Mouse (Mus musculus) liver, embryonic 12.5 days (tissue): ENCODE data around the gene Rprm. TPM values are rescaled to one million over a fixed set of nuclear protein-coding genes. Genes with fewer than 3 reads are reported as not detected.
A peak's percentile ranks its signal among the peaks of the same experiment; 100 is the strongest.

Source experiments
- ATAC-seq: fragments of 200-750 bp; cut with Nextera tagmentation; 2 replicates; pipeline ENCODE4 v1.8.0; 2017; ENCODE audit warnings: moderate number of reproducible peaks, mild to moderate bottlenecking, moderate library complexity
- H3K27ac ChIP-seq: fragments of 300-500 bp; sonication (generic); 2 replicates; pipeline ENCODE4 v1.5.1; 2016; ENCODE audit warnings: mild to moderate bottlenecking
- H3K27me3 ChIP-seq: fragments of 300-500 bp; sonication (generic); replicated peaks from 2 replicates; pipeline ENCODE4 v1.6.1; 2016; ENCODE audit warnings: mild to moderate bottlenecking, moderate library complexity
- H3K36me3 ChIP-seq: fragments of 300-500 bp; sonication (generic); 2 replicates; pipeline ENCODE4 v1.6.1; 2016; ENCODE audit warnings: mild to moderate bottlenecking, moderate library complexity
- H3K4me1 ChIP-seq: fragments of 300-500 bp; sonication (generic); 2 replicates; pipeline ENCODE4 v1.6.1; 2016
- H3K4me2 ChIP-seq: fragments of 300-500 bp; sonication (generic); 2 replicates; pipeline ENCODE4 v1.6.1; 2016; ENCODE audit warnings: mild to moderate bottlenecking, moderate library complexity
- H3K4me3 ChIP-seq: fragments of 300-500 bp; sonication (generic); 2 replicates; pipeline ENCODE4 v1.5.1; 2016; ENCODE audit warnings: mild to moderate bottlenecking, moderate library complexity
- H3K9ac ChIP-seq: fragments of 300-500 bp; sonication (generic); 2 replicates; pipeline ENCODE4 v1.6.1; 2016; ENCODE audit warnings: mild to moderate bottlenecking, moderate library complexity
- H3K9me3 ChIP-seq: fragments of 300-500 bp; sonication (generic); replicated peaks from 2 replicates; pipeline ENCODE4 v1.6.1; 2016; ENCODE audit warnings: mild to moderate bottlenecking, moderate library complexity
- WGBS: fragments of 180-500 bp; shearing (Covaris S2); methylation state at CpG from one replicate; pipeline ENCODE4 v1.1.7; 2016; ENCODE audit not compliant: insufficient replicate concordance; 5-methylcytosine and 5-hydroxymethylcytosine counted together
- polyA plus RNA-seq: library from polyadenylated mRNA; unstranded; fragments of >200 nt; fragmentation: Nextera tagmentation; extraction: Ambion mirVana; gene quantifications from 2 replicates; pipeline ENCODE4 v1.2.1, GENCODE M21; 2016

Rprm gene
- polyA plus RNA-seq, result 0.51 and 0.53 TPM in 2 replicates

DNA sequence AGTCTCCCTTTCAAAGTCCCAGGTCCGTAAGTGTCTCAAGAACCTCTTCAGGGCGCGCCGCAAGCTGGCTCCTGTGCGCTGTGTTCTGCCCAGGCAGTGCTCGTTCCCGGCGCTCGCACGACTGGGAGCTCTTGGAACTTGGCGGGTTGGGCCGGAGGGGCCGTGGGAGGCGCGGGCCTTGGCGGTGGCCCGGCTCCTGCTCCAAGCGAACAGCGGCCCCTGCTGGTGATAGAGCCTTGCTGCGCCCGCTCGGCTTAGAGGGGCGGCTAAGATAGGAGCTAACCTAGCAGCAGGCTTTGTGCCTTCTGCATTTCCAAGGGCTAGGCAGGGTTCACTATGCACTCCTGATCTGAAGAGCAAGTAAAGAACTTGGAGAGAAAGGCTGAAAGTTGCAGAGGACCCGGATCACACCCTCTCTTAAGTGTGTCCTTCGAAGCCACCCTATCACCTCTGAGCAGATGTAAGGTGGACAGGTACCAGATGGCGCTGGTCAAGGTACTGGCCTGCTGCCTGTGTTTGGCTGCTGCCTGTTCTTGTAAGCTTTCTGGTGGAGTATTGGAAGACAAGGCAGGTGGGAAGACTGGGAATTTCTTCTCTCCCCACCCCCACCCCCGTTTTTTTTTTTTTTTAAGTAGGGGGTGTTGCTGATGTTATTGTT lies at the start of gene Rprm:
Gene Rprm (minus strand): TSS at position 123 of the 658 bp plus-strand sequence.
- 4% methylated on average over 27 of the region's 27 CpGs for WGBS
- H3K9ac ChIP-seq, result no peak within 1 kb of the TSS

DNA sequence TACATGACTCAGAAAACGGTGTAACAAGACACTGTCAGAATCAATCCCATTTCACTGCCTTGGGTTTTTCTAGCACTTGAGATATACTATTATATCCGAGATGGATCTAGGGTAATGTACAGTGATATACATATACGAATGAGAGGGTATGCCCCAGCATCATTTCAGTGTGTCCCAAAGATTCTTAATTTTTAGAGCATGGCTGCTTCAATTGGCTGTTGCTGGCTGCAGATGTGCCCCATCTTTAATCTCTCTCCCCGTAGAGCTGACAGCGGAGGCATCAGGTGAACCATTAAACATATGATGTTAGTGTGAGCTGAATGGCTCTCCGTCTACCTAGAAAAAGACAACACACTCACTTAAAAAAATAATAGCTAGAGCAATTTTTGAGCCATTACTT lies 34.0 kb upstream of the Rprm start:
- no peak overlapping the region for H3K27ac ChIP-seq
- 70% methylated on average over 6 of the region's 6 CpGs for WGBS
- H3K4me1 ChIP-seq, result no peaks in the 10 kb centered on the region
- no peak for ATAC-seq
- no peak overlapping the region for H3K4me3 ChIP-seq
- no peaks in the 10 kb centered on the region for H3K27me3 ChIP-seq
- H3K9me3 ChIP-seq, result no peaks in the 10 kb centered on the region
- no peaks in the 10 kb centered on the region for H3K36me3 ChIP-seq
- H3K9ac ChIP-seq, result no peak overlapping the region
- no peak overlapping the region for H3K4me2 ChIP-seq

More for the DNA sequence above, at the start of gene Rprm:
- peak within 1 kb of the TSS; percentile 63 for H3K4me2 ChIP-seq
- no peaks in the 10 kb centered on the region for H3K9me3 ChIP-seq
- 0 out of 2 replicates have a peak, but pooled peaks cover 4% of the 10 kb centered on the region for H3K4me1 ChIP-seq
- peak; percentile 77 for ATAC-seq
- H3K4me3 ChIP-seq, result peak within 1 kb of the TSS; percentile 36
- H3K36me3 ChIP-seq, result no peaks in the 10 kb centered on the region
- no peak within 1 kb of the TSS for H3K27ac ChIP-seq
- peaks cover 37% of the 10 kb centered on the region for H3K27me3 ChIP-seq

DNA sequence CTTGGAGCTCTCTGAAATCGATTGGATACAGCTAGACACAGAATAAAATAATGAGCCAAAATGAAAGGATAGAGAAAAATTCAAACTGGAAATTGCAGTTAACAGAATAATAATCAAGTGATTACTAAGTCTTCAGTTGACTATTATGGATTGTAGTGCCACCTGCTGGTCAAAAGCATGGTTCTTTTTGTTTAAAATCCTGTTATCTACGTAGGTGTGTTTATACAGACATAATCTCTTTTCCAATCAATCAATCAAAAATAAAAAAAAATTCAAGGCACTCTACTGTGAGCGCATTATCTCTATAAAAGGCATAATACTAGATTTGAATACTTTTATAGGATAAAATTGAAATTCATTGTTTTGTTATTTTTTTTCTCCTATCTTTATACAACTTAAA lies 33.5 kb upstream of the Rprm start:
- no peak overlapping the region for H3K9ac ChIP-seq
- H3K4me3 ChIP-seq, result no peak overlapping the region
- H3K36me3 ChIP-seq, result no peaks in the 10 kb centered on the region
- H3K4me2 ChIP-seq, result no peak overlapping the region
- no peaks in the 10 kb centered on the region for H3K27me3 ChIP-seq
- ATAC-seq, result no peak
- no peaks in the 10 kb centered on the region for H3K4me1 ChIP-seq
- no peaks in the 10 kb centered on the region for H3K9me3 ChIP-seq
- H3K27ac ChIP-seq, result no peak overlapping the region
- WGBS, result 19% methylated on average over 3 of the region's 3 CpGs

DNA sequence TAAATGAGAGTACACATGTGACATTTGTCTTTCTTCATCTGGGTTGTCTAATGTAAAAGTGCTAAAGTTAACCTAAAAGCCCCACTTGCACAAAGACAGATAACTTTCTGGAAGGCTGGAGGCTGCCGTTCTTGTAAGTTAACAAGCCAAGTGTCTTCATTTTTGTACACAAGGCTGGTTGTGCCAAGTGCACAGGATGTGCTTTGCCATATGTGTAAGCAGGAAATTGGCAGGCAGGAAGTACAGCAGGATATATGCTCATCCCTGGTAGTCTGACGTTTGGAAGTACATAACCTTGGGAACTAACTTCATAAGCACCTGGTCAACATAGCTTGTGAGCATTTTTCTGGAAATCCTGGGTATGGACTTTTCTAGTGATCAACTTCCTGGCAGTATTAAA lies 25.9 kb upstream of the Rprm start:
- no peaks in the 10 kb centered on the region for H3K27me3 ChIP-seq
- no peaks in the 10 kb centered on the region for H3K4me1 ChIP-seq
- H3K36me3 ChIP-seq, result no peaks in the 10 kb centered on the region
- no peak overlapping the region for H3K27ac ChIP-seq
- no peaks in the 10 kb centered on the region for H3K9me3 ChIP-seq
- H3K4me3 ChIP-seq, result no peak overlapping the region
- 46% methylated on average over 2 of the region's 2 CpGs for WGBS
- no peak overlapping the region for H3K9ac ChIP-seq
- H3K4me2 ChIP-seq, result no peak overlapping the region
- ATAC-seq, result no peak

DNA sequence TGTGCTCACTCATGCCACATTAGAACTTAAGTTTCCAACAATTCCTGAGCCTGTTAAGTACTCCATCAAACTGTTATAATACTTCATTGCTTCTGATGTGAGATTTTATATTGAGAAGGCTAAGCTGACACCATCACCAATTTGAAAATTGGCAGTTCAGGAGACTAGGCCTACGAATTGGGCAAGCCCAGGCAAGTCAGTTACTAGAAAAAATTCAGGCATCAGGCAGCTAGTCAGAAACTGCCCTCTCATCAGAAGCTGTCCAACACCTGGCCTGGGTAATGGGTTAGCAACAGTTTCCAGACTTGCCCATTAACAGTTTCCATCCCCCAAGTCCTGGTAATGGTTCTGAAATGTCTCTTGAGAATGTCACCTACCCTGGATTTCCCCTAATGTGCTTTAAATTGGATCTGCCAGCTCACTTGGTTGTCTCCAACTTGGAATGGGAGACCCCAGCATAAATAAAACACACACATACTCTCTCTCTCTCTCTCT lies 20.9 kb upstream of the Rprm start:
- no peak for ATAC-seq
- Histone ChIP-seq H3K36me3 (no peaks in the 10 kb centered on the region), H3K9ac (no peak overlapping the region), H3K27ac (no peak overlapping the region), H3K27me3 (no peaks in the 10 kb centered on the region), H3K4me3 (no peak overlapping the region), H3K4me2 (no peak overlapping the region), H3K4me1 (no peaks in the 10 kb centered on the region), H3K9me3 (no peaks in the 10 kb centered on the region)
- 38% methylated on average over 1 of the region's 1 CpGs for WGBS

DNA sequence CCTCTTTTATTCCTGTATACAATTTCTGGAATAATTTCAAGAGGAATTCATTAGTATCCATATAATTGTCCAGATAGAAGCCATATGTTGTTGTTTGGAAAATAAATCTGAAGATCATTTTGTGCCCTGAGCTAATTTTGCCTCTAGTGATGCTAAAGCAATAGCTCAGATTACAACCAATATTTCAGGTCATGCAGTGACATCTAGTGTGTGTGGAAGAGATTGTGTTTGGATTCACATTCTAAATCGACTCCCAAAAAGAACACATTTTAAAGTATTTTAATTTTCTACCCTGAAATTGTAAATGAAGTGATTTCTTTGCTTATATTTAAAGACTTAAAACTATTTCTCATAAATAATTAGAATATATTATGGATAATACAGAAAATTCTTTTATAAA lies 14.6 kb upstream of the Rprm start:
- 46% methylated on average over 1 of the region's 1 CpGs for WGBS

DNA sequence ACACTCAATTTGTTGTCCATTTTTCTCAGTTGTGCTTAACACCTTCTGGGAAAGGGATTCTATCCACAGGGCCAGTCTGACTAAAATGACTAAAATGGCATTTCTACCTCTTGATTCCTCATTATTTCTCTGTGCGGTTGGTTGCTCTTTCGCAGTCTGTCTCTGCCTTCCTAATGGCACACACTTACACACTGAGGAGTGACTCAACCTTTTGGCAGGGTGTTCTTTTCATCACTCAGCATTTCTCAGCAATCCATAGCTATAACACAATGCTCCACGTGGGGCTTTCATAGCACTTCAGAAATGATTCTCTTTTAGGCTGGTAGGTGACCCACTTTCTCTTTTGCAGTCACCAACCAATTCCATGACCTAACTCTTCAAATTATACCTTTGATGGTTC lies 7.3 kb upstream of the Rprm start:
- Histone ChIP-seq H3K9me3 (no peaks in the 10 kb centered on the region), H3K9ac (no peak overlapping the region), H3K4me1 (no peaks in the 10 kb centered on the region), H3K36me3 (no peaks in the 10 kb centered on the region), H3K27me3 (no peaks in the 10 kb centered on the region), H3K4me2 (no peak overlapping the region), H3K27ac (no peak overlapping the region), H3K4me3 (no peak overlapping the region)
- ATAC-seq, result no peak
- WGBS, result 68% methylated on average over 3 of the region's 3 CpGs

More for the DNA sequence above, 14.6 kb upstream of the Rprm start:
- ATAC-seq, result no peak
- Histone ChIP-seq H3K27ac (no peak overlapping the region), H3K4me1 (no peaks in the 10 kb centered on the region), H3K9ac (no peak overlapping the region), H3K27me3 (no peaks in the 10 kb centered on the region), H3K4me3 (no peak overlapping the region), H3K36me3 (no peaks in the 10 kb centered on the region), H3K9me3 (no peaks in the 10 kb centered on the region), H3K4me2 (no peak overlapping the region)

DNA sequence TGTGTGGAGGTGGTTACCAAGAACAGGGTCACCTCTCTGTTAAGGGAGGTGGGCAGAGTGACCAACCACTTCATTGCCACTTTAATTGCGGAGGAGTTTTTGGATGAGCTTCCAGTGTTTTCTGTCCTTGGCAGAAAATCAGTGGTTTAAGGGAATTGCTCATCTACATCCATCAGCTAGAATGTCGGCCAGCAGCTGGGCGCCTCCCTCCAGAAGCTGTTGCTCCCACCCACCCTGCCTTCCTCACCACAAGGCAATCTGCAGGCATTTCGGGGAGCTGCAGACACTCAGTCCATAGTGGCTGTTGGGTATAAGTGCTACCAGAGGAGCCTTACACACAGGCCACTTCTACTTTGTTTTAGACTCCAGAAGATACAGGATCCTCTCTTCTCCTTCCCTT lies 902 bp upstream of the Rprm start:
- H3K9me3 ChIP-seq, result no peaks in the 10 kb centered on the region
- peaks cover 37% of the 10 kb centered on the region for H3K27me3 ChIP-seq
- WGBS, result 59% methylated on average over 4 of the region's 4 CpGs
- 0 out of 2 replicates have a peak, but pooled peaks cover 4% of the 10 kb centered on the region for H3K4me1 ChIP-seq
- ATAC-seq, result no peak
- no peak overlapping the region for H3K4me2 ChIP-seq
- no peaks in the 10 kb centered on the region for H3K36me3 ChIP-seq
- no peak overlapping the region for H3K27ac ChIP-seq
- H3K4me3 ChIP-seq, result no peak overlapping the region
- no peak overlapping the region for H3K9ac ChIP-seq

DNA sequence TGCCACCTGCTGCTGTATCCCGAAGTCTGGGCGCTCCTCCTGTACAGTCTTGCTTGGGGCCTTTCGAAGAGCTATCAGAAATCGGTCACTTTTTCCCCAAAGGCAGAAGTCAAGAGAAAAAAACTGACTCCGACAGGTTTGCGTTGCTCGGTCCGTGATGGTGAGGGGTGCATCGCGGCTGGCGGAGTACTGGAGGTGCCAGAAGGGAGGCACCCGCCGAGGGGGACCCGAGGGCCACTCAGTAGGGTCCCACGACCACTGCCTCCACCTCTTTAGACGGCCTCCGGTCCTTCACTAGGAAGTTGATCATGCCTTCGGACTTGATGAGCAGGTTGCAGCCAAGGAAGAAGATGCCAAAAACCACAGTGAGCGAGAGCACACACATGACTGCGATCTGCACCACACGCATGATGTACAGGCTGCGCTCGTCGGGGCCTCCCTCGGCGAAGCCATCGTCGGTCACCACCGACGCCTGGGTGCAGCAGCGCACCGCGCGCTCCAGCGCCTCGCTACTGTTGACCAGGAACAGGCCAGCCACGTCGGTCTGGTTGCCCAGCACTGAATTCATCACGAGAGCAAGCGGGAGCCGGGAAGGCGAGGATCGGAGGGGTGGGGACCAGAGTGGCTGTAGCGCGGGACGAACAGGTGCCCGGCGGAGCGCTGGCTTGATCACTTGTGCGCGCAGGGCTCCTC lies 469 bp downstream of the Rprm start:
- ATAC-seq, result peak; percentile 44; the same call in 1 of the 2 replicates
- H3K4me2 ChIP-seq, result peak overlapping the region; percentile 63
- H3K9me3 ChIP-seq, result no peaks in the 10 kb centered on the region
- H3K27ac ChIP-seq, result no peak overlapping the region
- H3K27me3 ChIP-seq, result peaks cover 37% of the 10 kb centered on the region
- peak overlapping the region; percentile 36 for H3K4me3 ChIP-seq
- H3K36me3 ChIP-seq, result no peaks in the 10 kb centered on the region
- H3K9ac ChIP-seq, result no peak overlapping the region
- 3% methylated on average over 51 of the region's 51 CpGs for WGBS
- 0 out of 2 replicates have a peak, but pooled peaks cover 4% of the 10 kb centered on the region for H3K4me1 ChIP-seq

DNA sequence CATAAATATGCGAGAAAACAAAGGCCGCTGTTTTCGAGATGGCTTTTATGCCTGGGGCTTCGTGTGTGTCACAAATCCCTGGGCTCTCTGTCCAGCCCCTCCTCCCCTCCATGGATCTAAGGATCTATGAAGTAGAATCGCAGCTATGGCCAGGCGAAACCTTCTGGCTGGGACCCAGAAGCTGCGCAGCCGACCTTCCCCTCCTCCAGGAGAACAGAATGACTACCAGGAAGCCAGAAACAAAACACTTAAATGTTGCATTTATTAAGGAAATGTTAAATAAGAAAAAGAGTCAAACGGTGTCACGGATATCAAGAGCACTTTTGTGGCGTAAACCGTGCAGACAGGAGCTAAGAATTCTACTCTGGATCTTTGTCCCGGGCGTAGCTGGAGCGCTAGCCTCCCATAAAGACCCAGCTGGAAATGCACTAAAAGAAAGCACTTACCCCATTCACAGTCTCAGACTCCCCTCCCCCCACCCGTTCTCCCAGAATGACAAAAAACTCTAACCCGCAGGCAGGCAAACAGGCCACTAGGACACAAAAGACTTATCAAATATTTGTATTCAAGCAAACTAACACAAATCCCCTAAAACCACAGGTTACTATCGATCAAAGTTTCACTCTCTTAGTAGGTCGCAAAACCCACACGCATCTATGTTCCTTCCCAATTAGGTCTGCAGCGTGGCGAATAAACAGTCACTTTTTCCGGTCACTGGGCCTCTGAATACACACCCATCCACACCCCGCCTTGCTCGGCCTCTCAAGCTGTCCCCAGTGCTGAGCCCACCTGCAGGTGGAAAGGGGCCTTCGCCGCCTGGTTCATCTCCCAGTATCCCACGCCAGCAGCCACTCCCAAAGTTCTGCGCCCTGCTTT lies 1.3 kb downstream of the Rprm start:
- peak overlapping the region; percentile 36 for H3K4me3 ChIP-seq
- H3K4me2 ChIP-seq, result peak overlapping the region; percentile 63
- H3K4me1 ChIP-seq, result 0 out of 2 replicates have a peak, but pooled peaks cover 4% of the 10 kb centered on the region
- 7% methylated on average over 29 of the region's 29 CpGs for WGBS
- no peak overlapping the region for H3K9ac ChIP-seq
- H3K9me3 ChIP-seq, result no peaks in the 10 kb centered on the region
- H3K36me3 ChIP-seq, result no peaks in the 10 kb centered on the region
- no peak overlapping the region for H3K27ac ChIP-seq
- no peak for ATAC-seq
- peaks cover 37% of the 10 kb centered on the region for H3K27me3 ChIP-seq

DNA sequence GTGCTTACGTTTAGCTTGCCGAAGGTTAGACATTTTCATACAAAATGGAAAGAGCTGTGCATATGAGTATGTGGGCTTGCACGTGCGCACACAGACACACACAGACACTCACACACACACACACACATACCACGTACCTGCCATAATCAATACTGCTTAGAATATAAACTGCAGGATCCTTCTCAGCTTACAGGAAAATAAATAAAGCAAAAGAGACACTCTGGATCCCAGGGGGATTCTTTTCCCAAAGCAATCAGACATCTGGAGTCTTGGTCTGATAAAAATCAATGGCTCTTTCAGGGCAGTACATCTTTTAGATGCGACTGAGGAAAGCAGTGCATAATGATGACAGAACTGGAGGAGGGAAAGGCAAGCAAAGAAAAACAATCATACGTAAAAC lies 6.4 kb downstream of the Rprm start:
- H3K9me3 ChIP-seq, result no peaks in the 10 kb centered on the region
- peaks cover 10% of the 10 kb centered on the region for H3K27me3 ChIP-seq
- H3K4me3 ChIP-seq, result no peak overlapping the region
- H3K27ac ChIP-seq, result no peak overlapping the region
- 66% methylated on average over 7 of the region's 7 CpGs for WGBS
- no peak overlapping the region for H3K9ac ChIP-seq
- ATAC-seq, result no peak
- no peak overlapping the region for H3K4me2 ChIP-seq
- no peaks in the 10 kb centered on the region for H3K36me3 ChIP-seq
- no peaks in the 10 kb centered on the region for H3K4me1 ChIP-seq

DNA sequence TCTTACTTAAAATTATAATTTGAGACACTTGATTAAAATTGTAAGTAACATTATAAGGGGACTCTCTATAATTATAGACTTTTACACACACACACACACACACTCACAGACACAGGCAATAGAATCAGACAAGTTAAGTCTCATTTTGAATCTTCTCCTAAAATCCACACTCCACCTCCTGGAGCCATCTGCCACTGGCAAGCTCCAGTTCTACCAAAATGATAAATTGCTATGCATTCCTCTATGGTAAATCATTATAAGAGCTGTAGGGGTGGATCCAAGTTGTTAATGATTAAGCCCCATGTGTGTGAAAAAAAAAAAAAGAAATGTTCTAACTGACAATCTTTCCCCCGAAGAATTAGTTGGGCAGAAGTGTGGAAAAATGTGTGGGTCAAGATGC lies 13.8 kb downstream of the Rprm start:
- Histone ChIP-seq H3K4me1 (no peaks in the 10 kb centered on the region), H3K27me3 (no peaks in the 10 kb centered on the region), H3K4me2 (no peak overlapping the region), H3K9me3 (no peaks in the 10 kb centered on the region), H3K36me3 (no peaks in the 10 kb centered on the region), H3K27ac (no peak overlapping the region), H3K9ac (no peak overlapping the region), H3K4me3 (no peak overlapping the region)
- ATAC-seq, result no peak
- WGBS, result 46% methylated on average over 1 of the region's 1 CpGs
